Mouse (Mus musculus) kidney, postnatal 10 days (tissue): ENCODE results near the gene Gm20521.
A peak's percentile ranks its signal among the peaks of the same experiment; 100 is the strongest.
"Not testable (repeated sequence)": the region's sequence is repeated elsewhere in the genome, so short reads cannot be mapped to it uniquely, and the experiment has no call there.

Source experiments
- DNase-seq: peaks from one replicate; pipeline ENCODE4 v3.0.0; 2021; ENCODE audit warnings: mixed read lengths

The Gm20521 gene

GRCm38 (mm10) chr14:54937361-54938182 is 54.3 kb downstream of the Gm20521 start:
- DNase-seq, result no peak

DNA sequence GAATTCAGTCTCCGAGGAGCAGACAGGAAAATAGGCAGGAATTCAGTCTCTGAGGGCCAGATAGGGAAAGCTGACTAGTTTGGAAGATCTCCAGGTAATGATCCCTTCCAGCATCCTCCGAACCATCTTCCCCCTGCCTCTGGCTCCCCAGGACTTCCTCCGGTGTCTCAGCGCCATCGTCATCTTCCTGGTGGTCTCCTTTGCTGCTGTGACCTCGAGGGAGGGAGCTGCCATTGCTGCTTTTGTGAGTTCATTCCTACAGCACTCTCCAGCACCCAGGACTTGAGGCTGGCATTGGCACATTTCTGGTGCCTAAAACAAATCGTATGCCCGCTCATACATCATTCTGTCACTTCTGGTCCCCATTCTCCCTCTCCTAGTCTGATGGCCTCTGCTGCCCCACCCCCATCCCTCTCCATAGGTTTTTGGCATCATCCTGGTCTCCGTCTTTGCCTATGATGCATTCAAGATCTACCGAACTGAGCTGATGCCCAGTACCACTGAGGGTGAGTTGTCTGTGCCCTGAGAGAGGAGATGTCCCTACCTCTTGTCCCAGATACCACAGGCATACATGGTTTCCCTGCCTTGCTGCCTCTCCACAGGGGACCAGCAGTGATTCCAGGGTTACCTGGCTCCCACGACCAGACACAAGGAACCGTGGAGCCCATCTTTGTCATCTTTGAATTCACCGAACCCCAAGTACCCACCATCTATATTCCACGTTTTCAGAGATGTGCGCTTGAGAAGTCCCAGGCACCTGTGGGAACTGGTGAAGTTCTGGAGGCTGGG is 55.4 kb downstream of the Gm20521 start:
- no peak for DNase-seq

DNA sequence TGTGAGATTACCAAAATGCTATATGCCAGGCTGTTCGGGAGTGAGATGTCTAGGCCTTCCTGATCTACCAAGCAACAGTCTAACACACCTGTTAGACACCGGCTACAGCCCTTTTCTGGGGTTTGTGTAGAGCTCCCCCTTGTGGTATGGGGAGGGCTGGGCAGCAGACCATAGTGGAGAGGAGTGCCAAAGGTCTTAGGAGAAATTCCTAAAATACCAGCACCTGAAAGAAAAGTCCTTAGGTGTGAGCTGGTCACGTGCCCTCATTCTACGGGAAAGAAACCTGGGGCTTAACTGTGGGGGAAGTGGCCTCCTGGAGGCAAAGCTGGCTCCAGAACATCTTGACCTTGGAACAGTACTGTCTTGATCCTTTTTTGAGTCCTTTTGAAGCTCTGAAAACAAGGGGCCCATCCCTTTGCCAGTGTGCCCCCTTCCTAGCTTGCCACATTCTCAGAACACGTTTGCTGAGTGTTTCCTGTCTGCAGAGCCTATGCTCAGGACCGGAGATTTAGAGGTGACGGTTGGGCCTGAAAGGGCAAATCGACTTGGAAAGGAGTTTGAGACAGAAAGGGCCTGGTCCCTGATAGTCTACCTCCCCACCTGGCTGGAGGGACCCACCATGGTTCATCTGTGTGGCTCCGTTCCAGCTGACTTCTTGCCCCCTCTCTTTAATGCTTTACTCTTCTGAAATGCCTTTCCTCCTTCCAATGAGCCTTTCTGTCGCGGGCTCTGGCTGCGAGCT is 56.4 kb downstream of the Gm20521 start:
- DNase-seq, result peak; percentile 84

- no peak for DNase-seq
Observed at GRCm38 (mm10) chr14:54940176-54940530, 56.9 kb downstream of the Gm20521 start.

DNA sequence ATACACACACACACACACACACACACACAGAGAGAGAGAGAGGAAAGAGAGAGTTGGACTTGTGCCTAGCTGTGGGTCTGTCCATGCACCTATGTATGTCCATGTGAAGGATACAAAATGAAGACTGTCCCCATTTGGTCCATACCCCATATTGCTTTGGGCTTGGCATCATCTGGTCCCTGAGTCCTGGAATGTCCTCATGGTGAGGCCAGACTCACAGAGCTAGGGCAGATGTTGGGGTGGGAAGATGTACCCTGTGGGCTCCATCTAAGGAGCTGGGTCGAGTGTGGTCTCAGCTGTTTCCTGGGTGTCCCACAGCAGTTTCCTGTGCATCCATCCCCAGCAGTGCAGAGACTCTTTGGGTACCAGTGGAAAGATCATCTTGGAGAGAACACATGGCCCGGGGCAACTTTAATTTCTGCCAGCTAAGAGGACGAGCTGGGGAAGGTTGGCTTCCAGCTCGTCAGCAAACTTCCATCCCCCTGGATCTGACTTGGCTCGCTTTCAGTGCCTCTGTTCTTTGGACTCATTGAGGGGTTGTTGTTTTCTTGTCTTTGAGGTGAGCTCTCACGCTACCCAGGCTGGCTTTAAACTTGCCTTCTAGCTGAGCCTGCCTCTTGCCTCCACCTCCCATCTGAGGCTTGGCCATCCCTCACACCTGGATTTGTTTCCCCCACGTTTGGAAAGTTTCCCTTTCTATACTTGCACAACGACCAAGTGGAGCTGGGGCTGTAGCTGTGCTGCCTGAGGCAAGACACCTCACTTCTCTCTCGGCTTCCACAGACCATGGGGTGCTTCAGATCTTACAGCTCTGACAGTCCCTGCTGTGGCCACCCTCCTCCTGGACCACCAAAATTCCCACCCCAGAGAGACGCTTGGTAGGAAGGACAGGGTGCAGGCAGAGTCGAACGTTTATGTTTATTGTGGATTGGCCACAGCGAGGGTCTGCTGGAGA is 58.1 kb downstream of the Gm20521 start:
- peak; percentile 47 for DNase-seq

GRCm38 (mm10) chr14:54942479-54942878 is 59.2 kb downstream of the Gm20521 start:
- no peak for DNase-seq

DNA sequence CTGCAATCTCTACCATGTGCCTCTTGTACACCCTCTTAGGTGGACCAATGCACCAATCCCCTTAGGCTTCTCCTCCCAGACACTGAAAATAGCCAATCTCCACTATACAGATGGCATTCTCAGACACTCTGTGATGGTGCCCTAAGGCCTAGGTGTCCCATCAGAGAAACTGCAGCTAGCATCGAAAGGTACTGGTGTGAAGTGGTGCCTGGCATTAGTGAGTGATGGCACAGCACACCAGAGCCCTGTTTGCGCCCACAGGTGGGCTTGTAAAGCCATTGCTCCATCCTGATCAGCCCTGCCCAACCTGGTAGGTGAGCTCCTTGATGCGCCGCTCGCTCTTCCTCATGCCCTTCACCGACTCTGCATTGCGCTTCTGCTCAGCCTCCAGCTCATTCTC is 60.7 kb downstream of the Gm20521 start:
- no peak for DNase-seq

DNA sequence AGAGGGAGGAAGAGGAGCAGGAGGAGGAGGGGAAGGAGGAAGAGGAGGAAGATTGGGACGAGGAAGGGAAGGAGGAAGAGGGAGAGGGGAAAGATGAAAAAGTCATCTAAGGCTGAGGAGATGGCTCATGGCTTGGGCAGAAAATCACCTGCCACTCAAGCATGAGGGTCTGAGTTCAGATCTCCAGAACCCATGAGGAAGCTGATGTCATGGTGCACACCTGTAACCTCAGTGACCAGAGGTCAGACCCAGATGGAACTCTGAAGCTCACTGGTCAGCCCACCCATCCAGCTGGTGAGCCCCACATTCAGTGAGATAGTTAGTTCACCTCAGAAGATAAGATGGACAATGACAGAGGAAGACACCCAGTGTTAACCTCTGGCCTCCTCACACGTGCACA is 61.7 kb downstream of the Gm20521 start:
- no peak for DNase-seq

DNA sequence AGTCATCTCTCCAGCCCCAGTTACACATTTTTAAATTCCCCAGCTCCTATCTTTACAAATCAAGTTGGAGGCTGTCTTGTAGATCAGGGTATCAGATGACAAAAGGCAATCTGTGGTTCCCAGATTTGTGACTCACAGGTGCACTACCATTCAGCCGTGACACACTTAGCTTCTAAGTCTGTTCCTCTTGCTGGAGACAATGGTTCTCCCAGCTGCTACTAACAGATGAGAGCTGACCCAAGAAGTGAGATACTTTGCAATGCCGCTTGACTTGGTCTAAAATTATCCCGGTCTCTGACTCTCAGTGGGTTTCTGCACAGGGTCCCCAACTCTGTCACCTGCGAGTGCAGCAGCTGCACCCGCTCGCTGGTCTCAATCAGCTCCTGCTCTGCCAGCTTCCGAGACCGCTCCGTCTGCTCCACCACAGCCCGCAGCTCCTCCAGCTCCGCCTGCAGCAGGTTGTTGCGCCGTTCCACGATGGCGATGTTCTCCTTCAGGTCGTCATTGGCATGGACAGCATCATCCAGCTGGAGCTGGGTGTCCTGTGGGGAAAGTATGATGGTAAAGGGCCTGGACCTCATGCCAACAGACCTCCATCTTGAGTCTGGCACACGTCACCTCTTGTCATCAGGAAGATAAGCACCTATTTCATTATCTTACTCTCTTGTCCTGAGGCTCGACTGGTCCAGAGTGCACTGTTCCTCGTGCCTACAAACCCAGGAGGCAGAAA is 62.9 kb downstream of the Gm20521 start:
- DNase-seq, result no peak

DNA sequence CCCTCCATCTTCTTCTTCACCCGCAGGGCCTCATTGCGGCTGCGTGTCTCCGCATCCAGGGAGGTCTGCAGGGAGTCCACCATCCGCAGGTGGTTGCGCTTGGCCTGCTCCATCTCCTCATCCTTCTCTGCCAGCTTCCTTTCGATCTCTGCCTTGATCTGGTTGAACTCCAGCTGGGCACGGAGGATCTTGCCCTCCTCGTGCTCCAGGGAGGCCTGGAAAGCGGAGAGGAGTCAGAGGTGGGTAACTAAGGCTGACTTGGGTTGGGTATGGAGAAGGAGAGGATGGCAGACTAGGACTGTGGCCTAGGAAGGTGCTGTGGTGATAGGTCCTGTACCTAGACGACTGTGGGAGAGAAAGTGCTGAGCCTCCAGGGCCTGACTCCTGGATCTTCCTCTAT is 63.8 kb downstream of the Gm20521 start:
- DNase-seq, result not testable (repeated sequence)
